Mouse (Mus musculus) cortical plate, adult 2 months (tissue): Measurements from ENCODE around the gene Trem1. TPM values are rescaled to one million over a fixed set of nuclear protein-coding genes. Genes with fewer than 3 reads are reported as not detected.

Experiments
- H3K27ac ChIP-seq: fragments of 200-500 bp; 2 replicates; pipeline ENCODE4 v1.5.1; 2012; ENCODE audit warnings: low read length, control low read depth, inconsistent platforms; ENCODE audit not compliant: insufficient read depth
- H3K4me1 ChIP-seq: fragments of 200-500 bp; 2 replicates; pipeline ENCODE4 v1.6.1; 2011; ENCODE audit warnings: low read length; ENCODE audit not compliant: control insufficient read depth, insufficient read depth
- H3K4me3 ChIP-seq: fragments of 200-500 bp; 2 replicates; pipeline ENCODE4 v1.5.1; 2011; ENCODE audit warnings: mild to moderate bottlenecking, low read length, control low read depth; ENCODE audit not compliant: insufficient read depth
- CTCF ChIP-seq: fragments of 200-500 bp; IDR thresholded peaks from 2 replicates; pipeline ENCODE4 v1.5.1; 2011; ENCODE audit warnings: mild to moderate bottlenecking, control low read depth, low read length; ENCODE audit not compliant: insufficient read depth; ENCODE audit errors: extremely low read depth
- POLR2A ChIP-seq: fragments of 200-500 bp; IDR thresholded peaks from 2 replicates; pipeline ENCODE4 v1.6.1; 2011; ENCODE audit warnings: mild to moderate bottlenecking, low read length, control low read depth; ENCODE audit not compliant: insufficient read depth; ENCODE audit errors: extremely low read depth
- polyA plus RNA-seq: library from polyadenylated mRNA; depleted of rRNA; stranded (reverse); fragments of >200 nt; gene quantifications from 2 replicates; pipeline ENCODE4 v1.2.3, GENCODE M21; 2012

The Trem1 gene
- polyA plus RNA-seq, 1 experiment = not detected

- H3K27ac ChIP-seq = no peak overlapping the region
- TF ChIP-seq CTCF (no peak), POLR2A (no peak)
- H3K4me3 ChIP-seq = no peak overlapping the region
- H3K4me1 ChIP-seq = no peaks in the 10 kb centered on the region
Measured at GRCm38 (mm10) chr17:48264662-48265061, 32.1 kb downstream of the Trem1 start.

DNA sequence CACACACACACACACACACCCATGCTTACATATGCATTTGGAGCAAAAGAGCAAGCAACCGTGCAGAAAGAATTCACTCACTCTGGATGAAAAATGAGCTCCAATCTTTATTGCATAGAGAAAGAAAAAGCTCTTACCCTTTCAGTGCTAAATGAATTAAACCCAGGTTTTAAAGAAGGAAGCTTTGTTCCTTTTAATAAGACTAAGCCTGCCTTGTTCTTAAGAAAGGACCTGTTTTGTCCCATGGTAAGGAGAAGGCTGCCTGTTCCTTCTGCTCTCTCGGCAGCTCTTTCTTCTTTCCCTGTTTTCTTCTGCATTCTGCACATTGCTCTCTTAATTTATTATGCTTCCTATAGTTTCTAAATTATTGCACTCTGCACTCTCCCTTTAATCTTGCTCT, 33.6 kb downstream of the Trem1 start:
- no peak for TF ChIP-seq POLR2A
- no peak for TF ChIP-seq CTCF
- H3K4me3 ChIP-seq = no peak overlapping the region
- H3K27ac ChIP-seq = no peak overlapping the region
- H3K4me1 ChIP-seq = no peaks in the 10 kb centered on the region

- Histone ChIP-seq H3K4me1 (no peaks in the 10 kb centered on the region), H3K4me3 (no peak overlapping the region), H3K27ac (no peak overlapping the region)
- TF ChIP-seq POLR2A (no peak), CTCF (no peak)
Measured at GRCm38 (mm10) chr17:48266610-48267304, 34.2 kb downstream of the Trem1 start.

DNA sequence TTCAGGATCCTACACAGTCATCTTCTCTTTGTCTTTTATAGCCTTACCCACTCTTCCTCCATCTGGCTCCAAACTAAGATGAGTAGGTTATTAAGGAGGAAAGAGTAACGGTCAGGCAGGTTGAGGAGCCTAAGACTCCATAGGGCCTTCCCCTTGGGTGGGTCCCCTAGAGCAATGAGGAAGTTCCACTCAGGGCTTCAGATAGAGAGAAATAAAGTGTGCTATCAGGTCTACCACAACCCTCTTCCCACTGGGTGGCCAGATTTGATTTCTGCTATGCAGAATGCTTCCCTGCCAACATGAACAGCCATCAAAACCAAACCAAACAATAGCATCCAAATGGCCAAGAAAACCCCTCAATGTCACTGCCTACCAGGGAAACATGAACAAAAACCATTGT, 35.0 kb downstream of the Trem1 start:
- Histone ChIP-seq H3K4me3 (no peak overlapping the region), H3K27ac (no peak overlapping the region), H3K4me1 (no peaks in the 10 kb centered on the region)
- TF ChIP-seq POLR2A (no peak), CTCF (no peak)

- Histone ChIP-seq H3K4me3 (no peak overlapping the region), H3K27ac (no peak overlapping the region), H3K4me1 (no peaks in the 10 kb centered on the region)
- TF ChIP-seq POLR2A (no peak), CTCF (no peak)
Measured at GRCm38 (mm10) chr17:48268276-48268675, 35.7 kb downstream of the Trem1 start.

DNA sequence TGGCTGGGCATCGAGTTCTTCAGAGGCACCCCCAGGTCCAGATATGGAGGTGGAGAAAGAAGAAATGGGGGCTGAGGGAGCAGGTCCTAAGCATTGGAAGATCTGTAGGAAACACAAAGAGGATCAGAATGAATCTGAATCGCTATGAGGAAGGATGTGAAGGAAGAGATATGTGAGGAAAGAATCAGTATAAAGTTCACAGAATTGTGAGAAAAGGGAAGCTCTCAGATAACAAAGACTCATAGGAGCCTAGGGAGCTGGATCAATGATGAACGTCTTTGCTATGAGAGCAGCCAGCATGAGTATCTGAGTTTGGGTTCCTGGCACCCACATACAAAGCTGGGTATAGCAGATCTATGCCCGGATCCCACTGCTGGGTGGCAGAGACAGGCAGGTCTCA, 37.3 kb downstream of the Trem1 start:
- Histone ChIP-seq H3K4me3 (no peak overlapping the region), H3K27ac (no peak overlapping the region), H3K4me1 (no peaks in the 10 kb centered on the region)
- no peak for TF ChIP-seq CTCF
- no peak for TF ChIP-seq POLR2A

GRCm38 (mm10) chr17:48272158-48272557, 39.6 kb downstream of the Trem1 start:
- no peak for TF ChIP-seq CTCF
- TF ChIP-seq POLR2A = no peak
- Histone ChIP-seq H3K4me1 (no peaks in the 10 kb centered on the region), H3K4me3 (no peak overlapping the region), H3K27ac (no peak overlapping the region)

DNA sequence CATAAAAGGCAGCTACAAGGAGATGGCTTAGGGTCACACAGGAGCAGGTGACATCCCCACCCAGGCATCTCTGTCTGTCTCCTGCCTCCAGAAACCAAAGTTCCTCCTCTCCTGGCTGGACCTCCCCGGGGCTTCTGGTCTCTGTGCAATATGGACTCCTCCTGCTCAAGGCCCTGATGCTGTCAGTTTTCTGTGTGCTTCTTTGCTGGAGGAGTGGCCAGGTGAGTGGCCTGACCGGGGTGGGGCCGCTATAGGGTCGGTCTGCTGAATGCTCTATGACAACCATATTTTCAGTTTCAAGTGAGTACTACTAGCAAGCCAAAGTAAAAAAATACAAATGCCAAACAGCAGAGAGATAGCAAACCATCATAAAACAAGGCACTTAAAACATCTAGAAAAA, 40.0 kb downstream of the Trem1 start:
- Histone ChIP-seq H3K27ac (no peak overlapping the region), H3K4me3 (no peak overlapping the region), H3K4me1 (no peaks in the 10 kb centered on the region)
- TF ChIP-seq CTCF (no peak), POLR2A (no peak)

DNA sequence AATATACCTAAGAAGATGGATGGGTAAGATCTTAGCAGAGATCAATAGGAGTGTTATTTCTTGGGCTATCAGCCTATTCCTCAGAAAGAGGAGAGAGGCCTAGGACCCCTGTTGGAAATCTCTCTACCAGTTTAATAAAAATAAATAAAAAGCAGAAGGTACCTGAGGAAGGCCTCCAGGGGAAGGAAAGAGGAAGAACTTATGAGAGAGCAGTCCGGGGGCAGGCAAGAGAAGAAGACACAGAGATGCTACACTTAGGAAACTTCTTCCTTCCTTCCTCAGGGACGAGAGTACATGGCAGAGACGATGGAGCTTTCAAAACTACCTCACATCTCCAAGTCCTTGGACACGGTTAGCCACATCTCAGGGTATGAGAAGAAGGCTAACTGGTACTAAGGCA, 41.5 kb downstream of the Trem1 start:
- H3K27ac ChIP-seq = no peak overlapping the region
- H3K4me3 ChIP-seq = no peak overlapping the region
- H3K4me1 ChIP-seq = no peaks in the 10 kb centered on the region
- no peak for TF ChIP-seq POLR2A
- no peak for TF ChIP-seq CTCF

GRCm38 (mm10) chr17:48274885-48275284, 42.3 kb downstream of the Trem1 start:
- H3K4me3 ChIP-seq = no peak overlapping the region
- H3K4me1 ChIP-seq = no peaks in the 10 kb centered on the region
- TF ChIP-seq CTCF = peak; percentile 89
- no peak for TF ChIP-seq POLR2A
- H3K27ac ChIP-seq = no peak overlapping the region

GRCm38 (mm10) chr17:48275736-48276135, 43.2 kb downstream of the Trem1 start:
- no peak for TF ChIP-seq CTCF
- TF ChIP-seq POLR2A = no peak
- H3K4me3 ChIP-seq = no peak overlapping the region
- H3K4me1 ChIP-seq = no peaks in the 10 kb centered on the region
- no peak overlapping the region for H3K27ac ChIP-seq
